Mouse (Mus musculus) heart, embryonic 11.5 days (tissue): Measurements from ENCODE around the gene Hsd3b2. TPM values are rescaled to one million over a fixed set of nuclear protein-coding genes. Genes with fewer than 3 reads are reported as not detected.
"Not testable (repeated sequence)": the region's sequence is repeated elsewhere in the genome, so short reads cannot be mapped to it uniquely, and the experiment has no call there.

ENCODE experiments used
- ATAC-seq: fragments of 200-750 bp; cut with Nextera tagmentation; replicated peaks from 2 replicates; pipeline ENCODE4 v1.8.0; 2017; ENCODE audit warnings: moderate library complexity; ENCODE audit not compliant: insufficient number of reproducible peaks, low FRiP score, low TSS enrichment
- H3K27ac ChIP-seq: fragments of 300-500 bp; sonication (generic); 2 replicates; pipeline ENCODE4 v1.5.1; 2014; ENCODE audit warnings: mild to moderate bottlenecking, low read depth, low read length
- H3K27me3 ChIP-seq: fragments of 300-500 bp; sonication (generic); 2 replicates; pipeline ENCODE4 v1.6.1; 2014; ENCODE audit warnings: mild to moderate bottlenecking, low read length, mixed read lengths; ENCODE audit not compliant: control insufficient read depth, insufficient read depth
- H3K36me3 ChIP-seq: fragments of 300-500 bp; sonication (generic); 2 replicates; pipeline ENCODE4 v1.6.1; 2014; ENCODE audit warnings: mild to moderate bottlenecking, low read length, moderate library complexity, mixed read lengths; ENCODE audit not compliant: control insufficient read depth, insufficient read depth
- H3K4me1 ChIP-seq: fragments of 300-500 bp; sonication (generic); 2 replicates; pipeline ENCODE4 v1.6.1; 2014; ENCODE audit warnings: low read length; ENCODE audit not compliant: control insufficient read depth, insufficient read depth
- H3K4me2 ChIP-seq: fragments of 300-500 bp; sonication (generic); 2 replicates; pipeline ENCODE4 v1.6.1; 2014; ENCODE audit warnings: mild to moderate bottlenecking, moderate library complexity
- H3K4me3 ChIP-seq: fragments of 300-500 bp; sonication (generic); 2 replicates; pipeline ENCODE4 v1.5.1; 2014; ENCODE audit warnings: low read depth, low read length
- H3K9ac ChIP-seq: fragments of 300-500 bp; sonication (generic); 2 replicates; pipeline ENCODE4 v1.6.1; 2014; ENCODE audit warnings: mild to moderate bottlenecking, low read depth, low read length, moderate library complexity
- H3K9me3 ChIP-seq: fragments of 300-500 bp; sonication (generic); replicated peaks from 2 replicates; pipeline ENCODE4 v1.6.1; 2016; ENCODE audit warnings: low read length; ENCODE audit not compliant: control insufficient read depth
- WGBS: fragments of 180-500 bp; shearing (Covaris S2); extraction: QIAGEN DNeasy Blood & Tissue Kit; methylation state at CpG from one replicate; pipeline ENCODE4 v1.1.7; 2014; ENCODE audit not compliant: insufficient replicate concordance; 5-methylcytosine and 5-hydroxymethylcytosine counted together
- polyA plus RNA-seq: library from polyadenylated mRNA; unstranded; fragments of >200 nt; fragmentation: Nextera tagmentation; extraction: Ambion mirVana; gene quantifications from 2 replicates; pipeline ENCODE4 v1.2.1, GENCODE M21; 2014

The Hsd3b2 gene
- not detected in 2 replicates for polyA plus RNA-seq

GRCm38 (mm10) chr3:98724376-98724775 lies at the start of gene Hsd3b2:
Gene Hsd3b2, minus strand, starts transcription at chr3:98724543.
- Histone ChIP-seq H3K9me3 (no peaks in the 10 kb centered on the region), H3K36me3 (no peaks in the 10 kb centered on the region), H3K4me2 (no peak within 1 kb of the TSS), H3K4me1 (no peaks in the 10 kb centered on the region), H3K4me3 (no peak within 1 kb of the TSS), H3K9ac (no peak within 1 kb of the TSS), H3K27me3 (no peaks in the 10 kb centered on the region), H3K27ac (no peak within 1 kb of the TSS)
- ATAC-seq, result no peak
- WGBS, result 56% methylated on average over 1 of the region's 1 CpGs

GRCm38 (mm10) chr3:98764155-98764554 lies 39.8 kb upstream of the Hsd3b2 start:
- ATAC-seq, result no peak
- Histone ChIP-seq H3K4me3 (no peak overlapping the region), H3K9ac (no peak overlapping the region), H3K9me3 (no peaks in the 10 kb centered on the region), H3K36me3 (no peaks in the 10 kb centered on the region), H3K27ac (no peak overlapping the region), H3K27me3 (no peaks in the 10 kb centered on the region), H3K4me2 (no peak overlapping the region), H3K4me1 (no peaks in the 10 kb centered on the region)

- no peak overlapping the region for H3K9ac ChIP-seq
- no peaks in the 10 kb centered on the region for H3K27me3 ChIP-seq
- no peaks in the 10 kb centered on the region for H3K4me1 ChIP-seq
- no peak overlapping the region for H3K4me3 ChIP-seq
- no peak overlapping the region for H3K27ac ChIP-seq
- H3K36me3 ChIP-seq, result no peaks in the 10 kb centered on the region
- H3K9me3 ChIP-seq, result no peaks in the 10 kb centered on the region
- ATAC-seq, result no peak
- 77% methylated on average over 3 of the region's 3 CpGs for WGBS
- no peak overlapping the region for H3K4me2 ChIP-seq
These were observed 32.5 kb upstream of the Hsd3b2 start for GRCm38 (mm10) chr3:98756836-98757235.

GRCm38 (mm10) chr3:98752171-98752570 lies 27.8 kb upstream of the Hsd3b2 start:
- H3K9ac ChIP-seq, result no peak overlapping the region
- H3K4me1 ChIP-seq, result no peaks in the 10 kb centered on the region
- H3K4me2 ChIP-seq, result no peak overlapping the region
- H3K9me3 ChIP-seq, result no peaks in the 10 kb centered on the region
- 71% methylated on average over 2 of the region's 2 CpGs for WGBS
- no peaks in the 10 kb centered on the region for H3K36me3 ChIP-seq
- H3K27ac ChIP-seq, result no peak overlapping the region
- ATAC-seq, result no peak
- H3K4me3 ChIP-seq, result no peak overlapping the region
- H3K27me3 ChIP-seq, result no peaks in the 10 kb centered on the region

- not testable (repeated sequence) for H3K36me3 ChIP-seq, H3K9me3 ChIP-seq, H3K27me3 ChIP-seq, ATAC-seq, H3K4me3 ChIP-seq, H3K4me2 ChIP-seq, H3K9ac ChIP-seq, H3K4me1 ChIP-seq, H3K27ac ChIP-seq
- 50% methylated on average over 1 of the region's 1 CpGs for WGBS
These were observed 16.7 kb upstream of the Hsd3b2 start for GRCm38 (mm10) chr3:98741043-98741442.

- H3K4me3 ChIP-seq, result no peak overlapping the region
- no peaks in the 10 kb centered on the region for H3K36me3 ChIP-seq
- H3K27me3 ChIP-seq, result no peaks in the 10 kb centered on the region
- no peak overlapping the region for H3K9ac ChIP-seq
- H3K4me1 ChIP-seq, result no peaks in the 10 kb centered on the region
- 69% methylated on average over 4 of the region's 4 CpGs for WGBS
- no peaks in the 10 kb centered on the region for H3K9me3 ChIP-seq
- no peak overlapping the region for H3K4me2 ChIP-seq
- H3K27ac ChIP-seq, result no peak overlapping the region
- no peak for ATAC-seq
These were observed 10.0 kb upstream of the Hsd3b2 start for GRCm38 (mm10) chr3:98734340-98734739.

- ATAC-seq, result no peak
- 74% methylated on average over 2 of the region's 2 CpGs for WGBS
- Histone ChIP-seq H3K9ac (no peak overlapping the region), H3K9me3 (no peaks in the 10 kb centered on the region), H3K4me1 (no peaks in the 10 kb centered on the region), H3K27me3 (no peaks in the 10 kb centered on the region), H3K4me3 (no peak overlapping the region), H3K4me2 (no peak overlapping the region), H3K36me3 (no peaks in the 10 kb centered on the region), H3K27ac (no peak overlapping the region)
These were observed 9.4 kb upstream of the Hsd3b2 start for GRCm38 (mm10) chr3:98733724-98734123.

GRCm38 (mm10) chr3:98726281-98726680 lies 1.9 kb upstream of the Hsd3b2 start:
- 78% methylated on average over 2 of the region's 2 CpGs for WGBS
- Histone ChIP-seq H3K9me3 (no peaks in the 10 kb centered on the region), H3K9ac (no peak overlapping the region), H3K4me3 (no peak overlapping the region), H3K4me1 (no peaks in the 10 kb centered on the region), H3K36me3 (no peaks in the 10 kb centered on the region), H3K27me3 (no peaks in the 10 kb centered on the region), H3K4me2 (no peak overlapping the region), H3K27ac (no peak overlapping the region)
- ATAC-seq, result no peak

- Histone ChIP-seq H3K36me3 (no peaks in the 10 kb centered on the region), H3K4me1 (no peaks in the 10 kb centered on the region), H3K9ac (no peak overlapping the region), H3K9me3 (no peaks in the 10 kb centered on the region), H3K4me2 (no peak overlapping the region), H3K4me3 (no peak overlapping the region), H3K27ac (no peak overlapping the region), H3K27me3 (no peaks in the 10 kb centered on the region)
- ATAC-seq, result no peak
These were observed 3.6 kb downstream of the Hsd3b2 start for GRCm38 (mm10) chr3:98720740-98721139.
